Mouse (Mus musculus) bone marrow macrophage, adult 2 months (primary cell): ENCODE results near the gene C2cd4d. TPM values are rescaled to one million over a fixed set of nuclear protein-coding genes. Genes with fewer than 3 reads are reported as not detected.

ENCODE experiments used
- H3K27ac ChIP-seq: 2 replicates; pipeline ENCODE4 v1.5.1; 2012; ENCODE audit warnings: low read depth, low read length; ENCODE audit not compliant: insufficient read depth
- H3K4me1 ChIP-seq: 2 replicates; pipeline ENCODE4 v1.6.1; 2012; ENCODE audit warnings: low read length; ENCODE audit not compliant: control insufficient read depth, insufficient read depth
- H3K4me3 ChIP-seq: 2 replicates; pipeline ENCODE4 v1.5.1; 2012; ENCODE audit warnings: mild to moderate bottlenecking, low read length, moderate library complexity; ENCODE audit not compliant: insufficient read depth
- CTCF ChIP-seq: IDR thresholded peaks from 2 replicates; pipeline ENCODE4 v1.5.1; 2012; ENCODE audit warnings: low read depth, mild to moderate bottlenecking, low read length, moderate library complexity
- POLR2A ChIP-seq: IDR thresholded peaks from 2 replicates; pipeline ENCODE4 v1.6.1; 2012; ENCODE audit warnings: mild to moderate bottlenecking, low read depth, low read length, borderline replicate concordance
- polyA plus RNA-seq: library from polyadenylated mRNA; stranded (reverse); fragments of >200 nt; gene quantifications from 2 replicates; pipeline ENCODE4 v1.2.4, GENCODE M21; 2012; ENCODE audit not compliant: missing spikeins, insufficient read depth, insufficient read length

The C2cd4d gene
- not detected in 2 replicates for polyA plus RNA-seq

DNA sequence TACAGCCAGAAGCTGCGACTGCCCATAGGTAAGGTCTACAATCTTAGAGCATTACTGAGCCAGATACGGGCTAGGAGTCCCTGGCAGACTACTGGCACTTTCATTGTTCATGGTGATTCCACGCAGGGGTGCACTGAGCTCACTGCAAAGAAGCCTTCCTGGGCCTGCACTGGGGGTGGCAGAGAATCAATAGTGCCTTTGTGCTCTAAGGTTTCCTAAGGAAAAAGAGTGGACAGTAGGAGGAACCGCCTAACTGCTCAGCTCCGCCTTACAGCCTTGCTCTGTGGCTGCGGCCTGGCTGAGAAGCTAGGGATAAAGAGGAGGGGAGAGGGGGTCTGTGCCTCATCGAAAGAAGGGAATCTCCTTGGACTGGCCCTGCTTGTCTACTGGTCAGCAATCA, at the start of gene C2cd4d:
C2cd4d (plus strand) TSS at position 301 of the 400 bp plus-strand sequence.
- H3K4me1 ChIP-seq: no peaks in the 10 kb centered on the region
- TF ChIP-seq CTCF (no peak), POLR2A (no peak)
- no peak within 1 kb of the TSS for H3K4me3 ChIP-seq
- no peak within 1 kb of the TSS for H3K27ac ChIP-seq

DNA sequence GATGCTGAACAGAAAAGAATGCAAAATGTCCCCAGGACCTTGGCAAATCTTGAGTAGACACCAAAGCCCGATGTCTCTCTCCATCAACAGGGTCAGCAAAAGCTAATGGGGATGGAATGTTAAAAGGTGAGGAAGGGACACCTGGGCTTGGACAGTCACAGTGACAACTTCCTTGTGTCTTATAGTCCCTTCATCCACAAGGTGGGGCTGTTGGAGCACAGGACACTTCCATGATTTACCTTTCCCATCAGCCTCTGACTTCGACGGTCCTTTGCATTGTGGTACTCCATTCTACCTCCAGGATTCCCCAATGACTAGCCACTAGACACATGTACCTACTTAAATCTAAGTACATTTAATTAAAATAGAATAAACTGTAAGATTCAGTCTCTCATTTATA, 33.6 kb upstream of the C2cd4d start:
- TF ChIP-seq CTCF: no peak
- no peak for TF ChIP-seq POLR2A
- no peak overlapping the region for H3K27ac ChIP-seq
- H3K4me1 ChIP-seq: no peaks in the 10 kb centered on the region
- H3K4me3 ChIP-seq: no peak overlapping the region

DNA sequence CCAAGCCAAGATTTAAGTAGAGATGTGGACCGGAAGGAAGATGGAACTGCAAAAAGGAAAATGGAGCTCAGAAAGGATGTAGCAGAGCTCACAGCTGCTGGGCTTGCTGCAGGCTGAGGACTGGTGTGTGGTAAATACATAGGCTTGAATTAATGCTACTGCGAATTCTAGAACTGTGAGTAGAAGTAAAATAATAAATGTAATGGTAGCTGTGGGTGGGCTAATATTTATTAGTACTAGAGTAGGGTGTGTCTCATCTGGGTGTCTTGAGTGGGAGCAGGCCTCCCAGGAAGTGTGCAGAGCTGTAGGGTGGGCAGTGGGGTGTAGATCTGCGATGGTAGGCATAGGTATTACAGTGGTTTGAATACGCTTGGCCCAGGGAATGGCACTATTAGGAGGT, 27.8 kb upstream of the C2cd4d start:
- no peaks in the 10 kb centered on the region for H3K4me1 ChIP-seq

DNA sequence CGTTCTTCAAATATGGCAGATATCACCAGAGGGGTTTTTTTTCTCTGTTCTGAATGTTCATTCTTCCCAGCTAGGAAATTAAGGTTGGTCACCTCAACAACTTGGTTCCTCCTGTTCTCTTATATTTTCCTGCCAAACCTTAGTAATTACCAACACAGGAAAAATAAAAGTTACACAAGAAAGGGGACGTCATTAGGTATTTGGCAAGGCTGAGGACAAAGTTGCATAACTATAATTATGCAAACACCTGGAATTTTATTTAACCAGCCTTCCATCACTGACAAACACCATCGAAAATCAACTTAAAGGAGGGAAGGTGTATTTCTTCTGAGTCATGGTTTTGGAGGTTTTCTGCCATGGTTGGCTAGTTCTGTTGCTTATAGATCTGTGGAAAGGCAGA, 23.7 kb upstream of the C2cd4d start:
- no peak overlapping the region for H3K4me3 ChIP-seq
- no peak for TF ChIP-seq CTCF
- no peak for TF ChIP-seq POLR2A
- H3K27ac ChIP-seq: no peak overlapping the region
- no peaks in the 10 kb centered on the region for H3K4me1 ChIP-seq

More for the DNA sequence above, 27.8 kb upstream of the C2cd4d start:
- no peak overlapping the region for H3K4me3 ChIP-seq
- TF ChIP-seq POLR2A (no peak), CTCF (no peak)
- no peak overlapping the region for H3K27ac ChIP-seq

DNA sequence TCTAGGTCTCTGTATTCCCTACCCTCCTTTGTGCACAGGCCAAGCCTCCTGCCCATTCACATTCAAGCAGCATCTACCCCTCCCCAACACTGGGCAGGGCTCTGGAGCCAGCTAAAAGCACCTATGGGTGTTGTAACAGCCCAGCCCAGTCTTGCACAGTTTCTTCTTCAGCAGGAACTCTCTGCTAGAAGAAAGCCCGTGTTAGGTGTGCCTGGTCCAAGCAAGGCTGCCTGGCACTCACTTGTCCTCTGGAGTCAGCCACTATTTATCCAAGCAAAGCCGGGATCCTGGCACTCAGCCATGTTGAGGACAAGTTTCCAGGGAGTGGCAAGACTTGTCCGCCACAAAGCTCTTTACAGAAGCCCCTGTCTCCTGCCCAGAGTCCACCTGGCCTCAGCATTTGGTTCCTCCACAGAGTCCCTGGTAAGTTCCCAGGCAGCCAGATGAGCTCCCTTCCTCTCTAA, 20.2 kb upstream of the C2cd4d start, which contains the start of gene Them5:
Them5 (plus strand) TSS at position 141 of the 464 bp plus-strand sequence.
- H3K27ac ChIP-seq: no peak within 1 kb of the TSS
- H3K4me1 ChIP-seq: no peaks in the 10 kb centered on the region
- H3K4me3 ChIP-seq: no peak within 1 kb of the TSS
- no peak for TF ChIP-seq CTCF
- no peak for TF ChIP-seq POLR2A

DNA sequence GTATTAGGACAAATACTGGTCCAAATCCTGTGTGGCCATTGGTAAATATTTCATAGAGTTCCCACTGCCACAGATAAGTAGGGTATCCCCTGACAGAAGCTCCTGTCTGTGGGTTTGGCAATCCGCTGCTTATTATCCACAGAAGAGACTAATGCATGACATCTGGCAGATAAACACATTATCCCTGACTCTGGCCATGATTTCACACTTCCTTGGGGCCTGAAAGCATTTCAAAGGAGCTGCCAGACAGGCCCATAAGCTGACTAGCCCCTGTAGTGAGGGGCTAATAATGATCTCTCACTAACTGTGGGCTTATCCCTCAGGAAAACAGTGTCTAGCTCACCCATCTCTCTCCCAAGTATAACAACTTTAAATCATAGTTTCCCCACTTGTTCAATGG, 19.7 kb upstream of the C2cd4d start:
- no peaks in the 10 kb centered on the region for H3K4me1 ChIP-seq
- no peak overlapping the region for H3K4me3 ChIP-seq
- TF ChIP-seq CTCF (no peak), POLR2A (no peak)
- H3K27ac ChIP-seq: no peak overlapping the region

DNA sequence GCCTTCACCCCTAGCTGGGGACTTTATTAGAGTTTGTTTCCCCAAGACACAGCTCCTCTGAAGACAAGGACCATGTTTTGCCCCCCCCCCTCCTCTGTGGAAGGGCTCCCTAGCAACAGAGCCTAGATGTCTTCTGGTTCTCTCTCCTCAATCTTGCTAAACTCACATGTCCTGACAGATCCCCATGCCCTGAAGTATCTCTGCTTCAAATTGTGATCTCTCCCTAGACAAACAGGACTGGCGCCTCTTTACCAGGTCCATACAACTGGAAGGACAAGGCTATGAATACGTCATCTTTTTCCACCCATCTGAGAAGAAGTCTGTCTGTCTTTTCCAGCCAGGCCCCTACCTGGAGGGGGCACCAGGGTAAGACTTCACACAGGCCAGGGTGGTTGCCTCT, 18.1 kb upstream of the C2cd4d start:
- Histone ChIP-seq H3K4me1 (no peaks in the 10 kb centered on the region), H3K4me3 (no peak overlapping the region), H3K27ac (no peak overlapping the region)
- TF ChIP-seq POLR2A (no peak), CTCF (no peak)

DNA sequence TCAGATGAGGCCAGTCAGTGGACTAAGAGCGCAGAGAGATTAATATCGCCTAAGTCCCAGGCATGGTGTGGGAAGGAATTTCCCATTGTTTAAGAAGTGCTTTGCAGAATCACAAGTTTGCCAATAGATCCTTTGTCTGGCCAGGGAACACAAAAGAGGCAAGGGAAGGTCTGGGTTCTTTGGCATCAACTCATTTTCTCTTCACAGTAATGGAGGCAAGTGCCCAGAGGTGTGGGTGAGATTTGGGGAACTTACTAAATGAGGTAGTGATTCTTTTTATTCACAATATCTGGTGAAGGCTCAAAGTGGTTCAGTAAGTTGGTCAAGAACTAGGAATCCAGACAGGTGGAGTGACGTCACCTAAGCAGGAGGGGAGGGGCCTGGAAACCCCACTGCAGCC, 17.3 kb upstream of the C2cd4d start:
- TF ChIP-seq CTCF (no peak), POLR2A (no peak)
- Histone ChIP-seq H3K4me3 (no peak overlapping the region), H3K27ac (no peak overlapping the region), H3K4me1 (no peaks in the 10 kb centered on the region)

DNA sequence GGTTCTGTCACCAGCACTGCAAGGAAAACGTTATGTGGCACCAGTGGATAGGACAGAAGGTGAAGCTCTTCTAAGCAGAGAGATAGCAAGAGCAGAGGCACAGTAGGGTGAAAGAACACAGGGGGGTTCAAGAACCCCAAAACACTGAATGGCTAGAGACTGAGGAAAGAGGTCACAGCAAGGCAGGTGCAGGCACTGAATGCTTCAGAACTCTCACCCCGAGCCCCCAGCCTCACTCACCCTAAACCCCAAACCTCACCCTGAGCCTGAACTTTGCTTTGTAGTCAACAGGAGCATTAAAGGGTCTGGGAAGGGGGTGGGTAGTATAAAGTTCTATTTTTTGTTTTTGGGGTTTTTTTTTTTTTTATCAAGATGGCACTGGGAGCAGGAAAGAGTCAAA, 14.1 kb upstream of the C2cd4d start:
- H3K4me3 ChIP-seq: no peak overlapping the region
- no peak overlapping the region for H3K27ac ChIP-seq
- H3K4me1 ChIP-seq: no peaks in the 10 kb centered on the region
- TF ChIP-seq CTCF (no peak), POLR2A (no peak)

DNA sequence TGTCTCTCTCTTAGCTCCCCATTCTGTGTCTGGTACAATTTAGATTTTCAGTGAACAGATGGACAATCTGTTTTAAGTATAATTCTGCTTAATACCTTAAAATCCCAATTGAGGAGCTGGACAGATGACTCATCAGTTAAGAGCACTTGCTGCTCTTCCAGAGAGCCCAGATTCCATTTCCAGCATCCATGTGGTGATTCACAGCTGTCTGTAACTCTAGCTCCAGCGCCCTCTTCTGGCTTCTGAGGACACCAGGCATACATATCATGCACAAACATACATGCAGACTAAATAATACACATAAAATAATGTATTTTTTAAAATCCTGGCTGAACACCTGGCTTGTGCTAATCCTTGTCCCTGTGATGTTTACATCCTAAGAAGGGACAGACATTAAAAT, 1.4 kb upstream of the C2cd4d start:
- no peaks in the 10 kb centered on the region for H3K4me1 ChIP-seq
- TF ChIP-seq POLR2A (no peak), CTCF (no peak)
- no peak overlapping the region for H3K4me3 ChIP-seq
- H3K27ac ChIP-seq: no peak overlapping the region

DNA sequence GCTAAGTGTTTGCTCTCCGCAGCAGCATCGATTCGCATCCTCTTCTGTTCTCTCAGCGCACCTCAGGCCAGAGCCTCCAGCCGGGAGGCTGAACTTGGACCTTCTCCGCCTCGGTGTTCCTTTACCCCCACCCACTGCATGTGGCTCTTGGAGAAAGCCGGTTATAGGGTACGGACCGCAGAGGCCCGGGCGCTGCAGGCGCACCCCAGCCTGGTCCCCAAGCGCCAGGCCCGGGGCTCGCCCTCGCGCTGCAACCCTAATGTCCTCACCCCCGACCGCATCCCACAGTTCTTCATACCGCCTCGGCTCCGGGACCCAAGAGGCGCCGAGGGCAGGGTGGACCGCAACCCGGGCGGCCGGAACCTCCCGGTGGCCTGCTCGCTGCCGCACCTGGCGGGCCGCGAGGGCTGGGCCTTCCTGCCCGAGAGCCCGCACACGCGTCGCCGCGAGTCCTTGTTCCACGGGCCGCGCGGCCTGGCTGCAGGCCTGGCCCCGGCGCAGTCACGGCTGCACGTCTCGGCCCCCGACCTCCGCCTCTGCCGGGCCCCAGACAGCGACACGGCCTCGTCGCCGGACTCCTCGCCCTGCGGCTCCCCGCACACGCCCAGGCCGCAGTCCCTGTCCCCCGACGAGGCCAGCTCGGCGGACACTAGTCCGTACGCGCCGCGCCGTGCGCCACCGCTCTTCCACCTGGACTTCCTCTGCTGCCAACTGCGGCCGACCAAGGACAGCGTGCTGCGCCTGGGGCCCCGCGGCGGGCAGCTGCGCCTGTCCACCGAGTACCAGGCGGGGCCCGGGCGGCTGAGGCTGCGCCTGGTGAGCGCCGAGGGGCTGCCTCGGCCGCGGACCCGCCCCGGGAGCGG, 1.3 kb downstream of the C2cd4d start:
- TF ChIP-seq CTCF (no peak), POLR2A (no peak)
- Histone ChIP-seq H3K4me3 (peak overlapping the region; percentile 33), H3K27ac (no peak overlapping the region), H3K4me1 (no peaks in the 10 kb centered on the region)
